Mouse (Mus musculus) spleen, adult 2 months (tissue): ENCODE data around the gene Arl4a.

Experiments used
- CTCF ChIP-seq: fragments of 200-500 bp; IDR thresholded peaks from 2 replicates; pipeline ENCODE4 v1.5.1; 2011; ENCODE audit warnings: mild to moderate bottlenecking, inconsistent platforms; ENCODE audit not compliant: insufficient read depth, insufficient read length, insufficient replicate concordance; ENCODE audit errors: extremely low read depth
- POLR2A ChIP-seq: fragments of 200-500 bp; IDR thresholded peaks from 2 replicates; pipeline ENCODE4 v1.6.1; 2011; ENCODE audit warnings: low read depth, low read length, inconsistent platforms

DNA sequence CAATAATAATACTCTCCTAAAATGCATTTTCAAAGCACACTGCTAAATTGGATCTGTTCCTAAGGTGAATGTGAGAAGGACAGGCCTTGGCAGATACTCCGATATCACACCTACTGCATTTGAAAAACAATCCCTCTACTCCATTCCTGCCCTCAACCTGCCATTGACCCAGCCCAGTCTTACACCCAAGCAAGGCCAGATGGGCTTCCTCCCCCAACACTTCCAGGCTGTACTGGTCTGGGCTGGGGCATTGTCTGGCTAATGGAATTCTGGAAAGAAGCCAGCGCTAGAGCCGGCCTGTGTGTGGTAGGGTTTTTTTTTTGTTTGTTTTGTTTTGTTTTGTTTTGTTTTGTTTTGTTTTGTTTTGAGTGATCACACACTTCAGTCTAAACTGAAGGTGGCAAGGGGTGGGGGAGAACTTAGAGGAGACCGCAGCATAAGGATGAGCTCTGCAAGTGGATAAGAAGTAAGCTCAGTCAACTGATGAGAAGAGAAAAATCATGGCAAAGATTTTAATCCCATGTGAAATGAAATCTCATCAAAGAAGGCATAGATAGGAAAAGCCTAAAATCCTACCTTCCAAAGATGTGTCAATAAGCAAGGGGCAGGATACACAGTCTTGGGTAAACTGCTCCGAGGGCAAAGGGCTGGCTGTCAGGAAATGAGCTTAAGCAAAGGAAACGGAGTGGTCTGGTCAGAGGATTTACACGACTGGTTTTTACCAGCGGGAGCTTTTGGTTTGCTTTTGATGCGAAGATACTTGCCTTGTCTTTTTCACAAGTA lies 39.6 kb downstream of the Arl4a start:
- no peak for TF ChIP-seq CTCF
- TF ChIP-seq POLR2A, result no peak
